Mouse (Mus musculus) CD4-positive, CD25-positive, alpha-beta regulatory T cell, adult 2 months (primary cell): ENCODE measurements around the gene Tsfm.
"Not testable (repeated sequence)": the region's sequence is repeated elsewhere in the genome, so short reads cannot be mapped to it uniquely, and the experiment has no call there.

Experiments
- DNase-seq: peaks from one replicate; pipeline ENCODE4 v3.0.0-alpha.2; 2012; ENCODE audit warnings: low read depth, low spot score

Tsfm gene

GRCm38 (mm10) chr10:127063913-127064870 is 33.6 kb upstream of the Tsfm start:
- no peak for DNase-seq

DNA sequence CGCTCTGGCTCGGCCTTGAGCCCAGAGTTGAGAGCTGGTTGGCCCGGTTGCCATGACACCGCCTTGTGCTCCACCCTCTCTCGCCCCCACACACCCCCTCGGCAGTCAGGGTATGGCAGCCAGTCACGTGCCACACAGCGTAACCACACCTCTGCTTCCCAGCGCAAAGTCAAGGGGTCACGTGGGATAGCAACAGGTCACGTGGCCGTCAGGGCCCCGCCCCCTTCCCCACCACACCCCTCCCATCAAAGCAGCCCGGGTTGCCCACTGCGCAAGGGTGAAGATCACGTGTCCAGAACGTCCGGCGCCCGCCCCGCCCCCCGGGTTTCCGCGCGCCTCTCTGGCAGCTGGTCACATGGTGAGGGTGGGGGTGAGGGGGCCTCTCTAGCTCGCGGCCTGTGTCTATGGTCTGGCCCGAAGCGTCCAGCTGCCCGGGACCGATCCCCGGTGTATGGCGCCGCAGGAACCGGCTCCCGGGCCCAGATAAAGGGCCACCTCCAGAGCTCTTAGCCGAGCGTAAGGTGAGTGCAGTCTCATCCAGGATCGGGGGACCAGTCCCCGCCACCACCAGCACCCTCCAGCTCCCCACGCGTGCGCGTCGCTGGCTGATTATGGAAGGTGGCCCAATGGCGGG is 32.7 kb upstream of the Tsfm start, which contains the start of gene Cdk4:
Gene Cdk4, plus strand, starts transcription at position 296 of the 634 bp plus-strand sequence.
- peak; percentile 99 for DNase-seq

- DNase-seq, result no peak
Observed at GRCm38 (mm10) chr10:127062503-127062902, 31.9 kb upstream of the Tsfm start.

DNA sequence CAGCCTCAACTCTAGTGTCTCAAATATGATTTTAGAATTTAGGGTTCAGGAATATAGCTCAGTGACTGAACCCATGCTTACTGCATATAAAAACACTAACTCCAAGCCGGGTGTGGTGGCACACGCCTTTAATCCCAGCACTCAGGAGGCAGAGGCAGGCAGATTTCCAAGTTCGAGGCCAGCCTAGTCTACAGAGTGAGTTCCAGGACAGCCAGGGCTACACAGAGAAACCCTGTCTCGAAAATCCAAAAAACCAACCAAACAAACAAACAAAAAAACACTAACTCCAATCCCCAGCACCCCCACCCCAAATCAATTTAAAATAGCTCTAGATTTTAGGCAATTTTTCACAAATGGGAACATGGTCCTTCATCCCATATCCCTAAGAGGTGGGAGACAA is 31.5 kb upstream of the Tsfm start:
- not testable (repeated sequence) for DNase-seq

DNA sequence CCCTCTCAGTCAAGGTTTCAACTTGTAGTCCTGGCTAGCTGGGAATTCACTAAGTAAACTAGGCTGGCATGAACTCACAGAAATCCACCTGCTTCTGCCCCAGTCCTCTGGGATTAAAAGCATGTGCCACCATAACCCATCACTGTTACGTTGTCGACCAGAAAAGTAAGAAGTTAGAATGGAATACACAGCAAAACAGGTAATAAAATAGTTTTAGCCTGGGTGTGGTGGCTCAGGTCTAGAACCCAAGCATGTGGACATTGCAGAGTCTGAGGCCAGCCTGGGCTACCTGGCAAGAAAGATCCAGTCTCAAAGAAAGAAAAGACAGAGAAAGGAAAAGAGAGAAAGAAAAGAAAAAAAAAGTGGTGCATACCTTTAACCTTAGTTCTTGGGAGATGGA is 30.9 kb upstream of the Tsfm start:
- no peak for DNase-seq

DNA sequence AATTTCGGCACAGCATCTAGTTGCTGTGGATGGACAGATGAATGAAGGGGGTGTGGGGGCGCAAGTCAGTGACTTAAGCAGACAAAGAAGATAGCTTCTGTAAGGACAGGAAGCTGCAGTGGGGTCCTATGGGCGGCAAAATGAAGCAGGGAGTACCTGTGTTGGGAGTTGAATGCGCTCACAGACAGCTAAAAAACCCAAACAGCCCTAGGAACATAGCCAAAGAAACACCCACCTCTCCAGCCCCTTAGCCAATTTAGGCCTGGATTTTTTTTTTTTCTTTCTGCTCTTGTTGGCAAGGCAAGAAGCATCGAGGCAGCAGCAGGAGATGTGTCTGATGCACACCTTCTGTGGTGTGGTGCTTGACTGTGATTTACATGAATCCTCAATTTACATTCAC is 30.4 kb upstream of the Tsfm start:
- DNase-seq, result no peak

DNA sequence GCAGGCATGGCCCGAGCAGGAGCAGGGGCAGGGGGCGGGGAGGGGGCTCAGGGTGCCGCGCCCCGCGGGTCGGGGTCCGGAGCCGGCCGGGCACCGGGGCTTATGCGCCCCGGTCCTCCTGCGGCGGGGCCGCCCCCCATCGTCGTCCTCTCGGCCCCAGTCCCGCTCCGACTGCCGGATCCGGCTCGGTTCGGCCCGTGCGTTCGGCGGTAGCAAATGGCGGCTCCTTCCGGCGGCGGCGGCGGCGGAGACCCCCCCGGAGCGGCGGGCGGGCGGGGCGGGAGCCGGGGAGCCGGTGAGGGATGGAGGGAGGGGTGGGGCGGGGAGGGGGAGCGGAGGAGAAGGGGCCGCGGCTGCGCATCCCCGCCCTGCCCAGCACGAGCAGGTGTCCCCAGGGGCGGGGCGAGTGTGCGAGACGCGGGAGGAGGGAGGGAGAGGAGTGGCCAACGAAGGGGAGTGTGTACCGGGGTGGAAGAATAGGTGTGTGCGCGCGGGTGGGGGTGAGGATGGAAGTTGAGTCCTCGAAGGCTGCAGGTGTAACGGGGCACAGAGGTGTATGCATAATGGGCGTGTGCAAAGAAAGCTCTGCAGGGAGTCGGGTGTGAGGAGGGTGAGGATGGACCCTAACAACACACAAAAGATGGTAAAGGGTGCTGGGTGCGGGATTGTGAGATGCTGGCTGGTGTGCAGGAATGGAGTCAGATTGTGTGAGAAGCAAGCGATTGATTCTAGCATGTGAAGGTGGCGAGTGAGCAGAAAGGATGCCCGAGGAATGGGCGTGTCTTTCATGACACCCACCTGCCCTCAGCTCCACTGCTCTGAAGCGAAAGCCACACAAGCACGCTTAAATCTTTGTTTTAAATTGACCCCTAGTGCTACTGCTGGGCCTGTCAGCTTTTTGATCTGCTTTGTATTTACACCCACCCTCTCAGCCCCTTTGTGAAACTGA is 29.6 kb upstream of the Tsfm start, which contains the start of gene March9:
Gene March9, minus strand, starts transcription at position 217 of the 949 bp plus-strand sequence.
- peak; percentile 90 for DNase-seq

- peak; percentile 59 for DNase-seq
Observed at GRCm38 (mm10) chr10:127059174-127059967, 28.7 kb upstream of the Tsfm start.

GRCm38 (mm10) chr10:127058708-127059107 is 28.1 kb upstream of the Tsfm start:
- DNase-seq, result no peak

DNA sequence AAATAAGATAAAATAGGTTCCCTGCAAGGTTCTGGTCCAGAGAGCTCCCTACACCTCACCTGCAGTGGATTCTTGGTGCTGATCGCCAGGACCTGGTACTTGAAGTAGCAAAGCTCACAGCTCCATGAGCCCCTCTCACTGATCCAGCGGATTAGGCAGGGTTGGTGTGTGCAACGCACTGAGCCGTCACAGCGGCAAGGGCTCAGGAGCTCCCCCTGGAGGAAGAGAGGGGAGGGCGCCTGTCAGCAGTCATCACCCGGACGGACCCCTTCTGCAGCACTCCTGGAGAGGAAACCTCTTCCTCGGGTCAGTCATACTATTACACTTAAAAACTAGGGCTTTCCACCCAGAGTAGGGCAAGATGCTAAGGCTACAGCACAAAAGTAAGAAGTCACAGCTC is 27.5 kb upstream of the Tsfm start:
- DNase-seq, result peak; percentile 90

DNA sequence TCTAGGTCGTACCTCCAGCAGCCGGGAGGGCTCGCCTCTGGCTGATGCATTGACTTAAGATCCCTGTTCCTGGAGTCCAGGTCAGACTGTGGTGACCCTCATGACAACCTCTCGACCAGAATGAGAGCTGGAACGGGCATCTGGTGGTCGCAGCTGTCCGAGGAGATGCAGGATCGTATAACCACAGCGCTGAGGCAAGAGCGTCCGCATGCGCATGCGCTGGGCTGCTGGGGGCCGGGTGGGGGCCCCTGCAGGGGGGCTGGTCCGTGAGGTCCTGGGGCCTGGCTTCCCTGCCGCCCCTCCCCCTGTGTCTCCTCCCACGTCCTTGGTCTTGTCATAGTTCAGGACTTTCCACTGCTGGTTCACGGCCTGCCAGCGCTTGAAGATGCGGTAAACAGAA is 25.9 kb upstream of the Tsfm start:
- DNase-seq, result no peak

GRCm38 (mm10) chr10:127055406-127055805 is 24.8 kb upstream of the Tsfm start:
- DNase-seq, result no peak

- no peak for DNase-seq
Observed at GRCm38 (mm10) chr10:127054646-127055045, 24.0 kb upstream of the Tsfm start.

DNA sequence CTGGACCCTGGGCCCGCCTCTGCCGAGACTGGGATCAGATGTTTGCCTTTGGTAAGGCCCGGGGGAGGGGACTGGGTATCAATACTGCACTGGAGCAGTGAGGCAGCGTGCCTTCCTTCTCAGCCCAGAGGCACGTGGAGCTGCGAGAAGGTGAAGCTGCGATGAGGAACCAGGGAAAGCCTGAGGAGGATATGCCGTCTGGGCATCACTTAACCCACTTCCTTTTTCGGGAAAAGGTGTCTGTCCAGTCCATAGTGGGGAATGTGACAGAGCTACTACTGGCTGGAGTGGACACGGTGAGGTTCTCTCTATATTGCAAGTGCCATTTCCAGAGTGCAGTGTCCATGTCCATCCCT is 19.5 kb upstream of the Tsfm start:
- DNase-seq, result no peak

- peak; percentile 65 for DNase-seq
Observed at GRCm38 (mm10) chr10:127049395-127050118, 18.9 kb upstream of the Tsfm start.

DNA sequence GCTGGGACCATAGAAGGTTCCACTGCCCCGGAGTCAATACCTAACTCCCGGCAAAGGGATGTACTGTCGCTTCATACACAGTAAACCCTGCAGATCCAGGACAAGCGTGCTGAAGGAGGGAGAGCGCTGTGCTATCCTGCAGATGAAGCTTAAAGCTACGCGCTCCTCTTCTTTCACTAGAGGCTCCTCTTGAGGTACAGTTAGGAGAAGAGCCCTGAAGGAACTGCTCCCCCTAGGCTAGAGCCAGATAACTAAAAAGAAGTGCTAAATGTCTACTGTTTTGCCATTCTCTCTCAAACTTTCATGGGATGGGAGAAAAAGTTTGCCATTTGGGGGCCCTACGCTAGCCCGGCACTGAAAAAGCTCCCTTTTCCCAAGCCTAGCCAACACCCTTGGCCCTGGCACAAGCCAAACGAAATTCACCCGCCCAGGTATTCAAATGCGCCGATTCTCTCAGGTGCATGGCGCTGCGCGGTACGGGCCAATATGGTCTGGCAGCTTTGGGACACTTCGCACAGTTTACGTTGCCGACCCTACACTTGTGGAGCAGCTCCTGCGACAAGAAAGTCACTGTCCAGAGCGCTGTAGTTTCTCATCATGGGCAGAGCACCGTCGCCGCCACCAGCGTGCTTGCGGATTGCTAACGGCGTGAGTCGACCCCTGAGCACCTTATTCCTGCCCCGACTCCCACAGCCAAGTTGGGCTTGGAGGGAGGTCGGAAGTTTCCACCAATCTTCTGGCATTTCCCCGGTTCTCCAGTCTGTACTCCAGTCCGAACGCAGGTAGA is 18.2 kb upstream of the Tsfm start:
- peak; percentile 34 for DNase-seq

DNA sequence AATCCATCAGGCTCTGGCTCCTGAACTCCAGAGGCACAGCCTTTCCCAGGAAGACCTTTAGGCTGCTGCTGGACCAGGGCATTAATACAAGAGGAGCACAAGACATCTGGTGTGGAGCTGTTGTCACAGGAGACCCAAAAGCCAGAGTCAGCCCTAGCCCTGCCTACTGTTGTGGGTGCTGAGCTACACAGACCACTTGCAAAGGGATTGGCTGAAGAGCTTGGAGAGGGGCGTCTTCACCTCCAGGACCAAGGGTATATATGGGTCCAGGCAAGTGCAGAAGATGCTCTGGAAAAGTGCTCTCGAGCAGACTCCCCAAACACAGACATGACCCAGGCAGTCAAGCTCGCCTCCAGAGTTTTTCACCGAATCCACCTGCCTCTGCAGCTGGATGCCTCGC is 17.3 kb upstream of the Tsfm start, which contains the start of gene Cyp27b1:
Gene Cyp27b1, plus strand, starts transcription at position 297 of the 400 bp plus-strand sequence.
- no peak for DNase-seq

DNA sequence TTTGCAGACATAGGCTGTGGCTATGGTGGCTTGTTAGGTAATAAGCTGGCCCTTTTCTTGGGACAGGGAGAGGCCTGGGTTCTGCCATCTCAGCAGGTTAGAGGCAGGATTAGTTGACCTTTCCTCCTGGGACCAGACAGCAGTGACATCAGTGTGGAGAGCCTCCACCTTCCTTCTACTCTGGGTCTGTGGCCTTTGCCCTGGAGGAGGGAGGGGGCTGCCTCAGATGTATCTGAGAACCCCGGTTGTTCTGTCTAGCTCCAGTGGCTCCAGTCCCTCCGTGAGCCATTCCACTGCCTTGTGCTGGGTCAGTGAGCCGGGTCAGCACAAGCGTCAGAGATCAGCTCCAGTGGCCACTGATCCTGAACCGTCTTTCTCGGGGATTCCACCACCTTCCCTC is 12.5 kb upstream of the Tsfm start:
- DNase-seq, result no peak

GRCm38 (mm10) chr10:127042468-127043115 is 12.0 kb upstream of the Tsfm start:
- DNase-seq, result no peak
